Mouse (Mus musculus) thymus, postnatal 4 days (tissue): ENCODE measurements around the gene Lama2.
A peak's percentile ranks its signal among the peaks of the same experiment; 100 is the strongest.
"Not testable (repeated sequence)": the region's sequence is repeated elsewhere in the genome, so short reads cannot be mapped to it uniquely, and the experiment has no call there.

Experiments used
- DNase-seq: peaks from one replicate; pipeline ENCODE4 v3.0.0; 2021

The Lama2 gene

DNA sequence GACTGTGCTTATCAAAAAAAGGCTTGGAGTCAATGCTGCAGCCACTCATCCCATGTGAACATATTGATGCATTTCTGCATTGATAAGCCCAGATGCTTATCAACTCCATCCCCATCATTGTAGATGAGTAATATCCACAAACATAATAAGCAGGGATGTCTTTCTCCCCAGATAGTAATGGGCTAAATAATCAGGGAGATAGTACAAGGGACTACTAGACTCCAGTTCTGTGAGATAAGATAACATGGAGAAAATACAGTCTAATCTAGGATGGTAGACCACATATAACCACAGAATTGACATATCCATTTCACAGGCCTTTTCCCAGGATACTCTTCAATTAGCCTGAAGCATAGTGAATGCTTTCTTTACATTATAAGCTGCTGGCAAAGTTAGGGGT, 622.9 kb downstream of the Lama2 start:
- no peak for DNase-seq

GRCm38 (mm10) chr10:26995987-26996386, 623.6 kb downstream of the Lama2 start:
- no peak for DNase-seq

DNA sequence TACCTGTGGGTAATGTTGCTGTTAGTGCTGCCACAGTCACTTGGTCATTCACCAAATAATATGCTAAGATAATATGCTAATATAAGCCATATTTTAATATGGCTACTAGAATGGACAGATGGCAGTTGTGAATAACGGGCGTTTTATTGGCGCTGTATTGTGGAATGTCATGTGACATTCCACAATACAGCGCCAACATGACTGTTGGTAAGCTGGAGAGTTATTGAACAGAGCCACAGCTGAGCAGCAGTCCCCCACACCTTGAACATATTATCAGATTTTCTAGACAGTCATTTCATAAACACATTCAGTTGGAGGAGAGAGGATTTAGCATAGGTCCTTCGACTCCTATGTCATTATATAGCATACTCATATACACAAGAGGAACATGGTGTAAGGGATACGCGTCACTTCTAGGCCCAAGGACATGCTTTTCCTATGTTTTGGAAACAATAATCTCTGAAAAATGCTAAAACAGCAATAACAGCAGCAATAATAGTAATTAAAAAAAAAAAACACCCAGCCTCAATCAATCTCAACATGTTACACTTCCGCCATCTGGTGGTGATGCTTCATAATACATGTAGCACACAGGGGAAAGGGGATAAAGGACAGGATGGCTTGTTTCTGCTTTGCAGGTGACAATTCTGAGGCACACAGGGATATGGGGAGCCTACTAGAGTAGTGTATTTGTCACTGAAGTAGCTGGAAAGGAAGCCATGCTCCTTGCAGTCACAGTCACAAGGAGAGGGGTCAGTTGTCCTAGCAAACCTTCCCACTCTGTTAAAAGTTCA, 624.2 kb downstream of the Lama2 start:
- peak; percentile 65 for DNase-seq

DNA sequence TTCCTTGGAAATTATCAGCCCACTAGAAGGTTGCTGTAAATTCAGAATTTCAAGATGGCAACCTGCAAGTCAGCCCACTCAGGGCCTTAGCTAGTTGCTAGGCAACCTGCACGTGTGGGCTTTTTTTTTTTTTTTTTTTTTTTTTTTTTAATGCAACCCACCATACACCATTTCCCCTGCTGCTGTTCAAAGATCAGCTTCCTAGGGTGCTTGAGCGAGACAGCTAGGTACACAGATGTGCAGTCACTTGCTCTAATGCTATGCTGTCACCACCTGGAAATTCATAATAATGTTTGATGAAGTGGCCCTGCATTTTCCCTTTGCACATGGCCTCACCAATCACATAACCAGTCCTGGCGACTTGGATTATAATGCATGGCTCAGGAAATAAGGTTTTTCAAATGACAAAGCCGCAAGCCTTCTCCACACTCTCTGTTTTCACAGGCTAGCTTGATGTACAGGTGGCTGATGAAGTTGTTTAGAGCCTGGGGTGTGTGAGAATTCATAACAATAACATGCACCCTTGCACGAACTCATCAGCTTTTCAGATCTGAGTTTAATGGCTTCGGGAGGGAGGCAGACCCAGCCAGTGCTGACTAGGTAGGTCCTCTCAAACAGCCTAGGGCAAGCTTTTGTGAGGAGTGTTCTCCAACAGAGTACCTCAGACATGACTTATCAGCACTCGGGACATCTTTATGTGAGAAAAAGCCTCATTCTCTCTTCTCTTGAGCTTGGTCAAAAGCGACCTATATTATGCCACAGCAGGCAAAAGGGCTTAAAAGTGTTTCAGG, 625.4 kb downstream of the Lama2 start:
- DNase-seq: no peak

DNA sequence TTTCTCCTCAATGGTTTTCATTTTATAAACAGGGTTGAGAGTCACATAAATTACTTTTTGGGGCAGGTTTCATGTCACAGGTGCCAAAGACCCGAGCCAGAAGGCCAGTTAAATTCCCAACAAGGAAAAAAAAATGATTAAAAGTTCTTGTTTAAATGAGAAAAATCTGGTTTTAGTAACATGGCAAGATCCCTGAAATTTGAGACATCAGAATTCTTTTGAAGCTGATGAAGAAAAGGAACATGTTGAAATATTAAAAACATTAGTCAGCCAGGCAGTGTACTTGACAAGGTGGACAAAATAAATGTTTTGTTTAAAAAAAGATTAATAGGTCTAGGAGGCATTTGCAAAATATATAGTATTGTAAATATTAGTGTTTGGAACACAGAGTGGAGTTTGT, 634.1 kb downstream of the Lama2 start:
- DNase-seq: no peak

GRCm38 (mm10) chr10:26984082-26984481, 635.5 kb downstream of the Lama2 start:
- not testable (repeated sequence) for DNase-seq

DNA sequence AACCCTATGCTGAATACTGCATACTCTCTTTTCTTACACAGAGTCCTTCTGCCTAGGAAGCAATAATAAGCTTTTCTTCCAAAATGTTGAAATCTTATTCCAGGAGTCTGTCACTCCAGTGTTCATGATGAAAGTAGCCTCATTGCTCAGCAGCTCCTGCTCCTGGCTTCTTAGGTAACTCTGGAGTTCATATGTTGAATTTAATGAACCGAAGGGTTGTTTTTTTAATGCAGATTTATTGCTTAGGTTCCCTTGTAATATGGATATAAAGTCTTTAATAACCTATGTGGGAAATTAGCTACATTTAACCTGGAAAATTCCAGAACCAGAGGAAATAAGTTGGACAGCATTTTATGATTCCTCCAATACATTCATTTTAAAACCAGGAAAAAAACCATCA, 636.0 kb downstream of the Lama2 start:
- DNase-seq: no peak

DNA sequence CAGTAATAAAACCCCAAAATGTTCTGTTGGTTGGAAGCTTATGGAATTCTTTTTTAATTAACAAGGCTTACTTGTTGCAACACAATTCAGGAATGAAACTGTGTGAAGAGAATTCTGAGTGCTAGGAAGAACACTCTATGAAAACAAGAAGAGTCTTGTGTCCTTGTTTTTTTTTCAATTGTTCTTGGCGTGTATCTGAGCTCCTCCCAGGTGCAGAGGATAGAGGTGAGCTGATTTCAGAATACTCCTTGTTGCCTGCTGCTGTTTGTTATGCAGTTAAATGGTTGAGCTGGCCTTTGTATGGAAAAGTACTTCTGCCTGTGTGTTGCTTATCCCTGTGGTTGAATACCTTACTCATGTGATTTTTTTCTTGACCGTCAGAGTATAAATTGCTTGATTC, 636.9 kb downstream of the Lama2 start:
- DNase-seq: no peak

- no peak for DNase-seq
Measured at GRCm38 (mm10) chr10:26975372-26975771, 644.2 kb downstream of the Lama2 start.

DNA sequence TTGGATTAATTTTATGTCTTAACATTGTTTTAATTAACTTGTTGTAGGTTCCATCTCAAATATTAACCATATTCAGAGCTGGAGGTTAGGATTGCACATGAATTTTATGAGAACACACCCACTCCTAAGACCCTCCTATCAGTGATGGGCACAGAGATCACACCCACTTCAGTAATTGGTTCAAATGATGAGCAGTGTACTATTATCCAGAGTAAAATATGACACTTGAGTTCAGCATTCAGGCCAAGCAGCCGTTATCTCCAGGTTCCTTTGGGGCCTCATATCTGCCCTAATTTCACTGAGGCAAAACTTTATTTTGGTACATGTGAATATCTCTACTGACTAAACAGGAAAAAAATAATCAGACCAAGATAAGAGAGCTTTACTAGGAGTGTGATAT, 645.3 kb downstream of the Lama2 start:
- no peak for DNase-seq

DNA sequence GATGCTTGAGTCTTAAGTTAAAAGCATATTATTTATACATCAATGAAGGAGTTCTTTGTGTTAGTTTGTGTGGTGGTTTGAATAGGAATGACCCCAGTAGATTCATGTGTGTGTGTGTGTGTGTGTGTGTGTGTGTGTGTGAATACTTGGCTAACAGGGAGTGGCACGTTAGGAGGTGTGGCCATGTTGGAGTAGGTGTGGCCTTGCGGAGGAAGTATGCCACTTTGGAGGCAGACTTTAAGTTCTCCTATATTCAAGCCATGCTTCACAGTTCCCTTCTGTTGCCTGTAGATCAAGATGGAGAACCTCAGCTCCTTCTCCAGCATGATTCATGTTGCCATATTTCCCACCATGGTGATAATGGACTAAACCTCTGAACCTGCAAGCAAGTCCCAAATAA, 646.0 kb downstream of the Lama2 start:
- DNase-seq: no peak

GRCm38 (mm10) chr10:26958513-26958912, 661.0 kb downstream of the Lama2 start:
- no peak for DNase-seq

DNA sequence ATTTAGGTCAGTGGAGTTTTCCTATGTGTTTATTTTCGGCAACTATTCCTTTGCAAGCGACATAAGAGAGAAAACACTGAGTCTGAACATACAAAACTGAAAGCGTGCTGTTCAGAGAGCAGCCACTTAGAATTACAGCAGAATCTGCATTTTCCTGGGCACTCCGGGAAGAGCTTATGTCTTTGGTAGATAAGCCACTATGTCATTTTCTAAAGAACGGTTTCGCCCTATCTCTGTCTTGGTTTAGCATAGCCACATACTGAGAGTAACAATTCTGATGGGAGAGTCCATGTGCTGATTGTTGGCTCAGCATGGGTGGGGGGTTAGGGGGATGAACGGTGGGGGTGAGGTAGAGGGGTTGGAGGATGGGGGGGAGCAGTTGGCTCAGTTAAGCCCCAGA, 669.1 kb downstream of the Lama2 start:
- no peak for DNase-seq

DNA sequence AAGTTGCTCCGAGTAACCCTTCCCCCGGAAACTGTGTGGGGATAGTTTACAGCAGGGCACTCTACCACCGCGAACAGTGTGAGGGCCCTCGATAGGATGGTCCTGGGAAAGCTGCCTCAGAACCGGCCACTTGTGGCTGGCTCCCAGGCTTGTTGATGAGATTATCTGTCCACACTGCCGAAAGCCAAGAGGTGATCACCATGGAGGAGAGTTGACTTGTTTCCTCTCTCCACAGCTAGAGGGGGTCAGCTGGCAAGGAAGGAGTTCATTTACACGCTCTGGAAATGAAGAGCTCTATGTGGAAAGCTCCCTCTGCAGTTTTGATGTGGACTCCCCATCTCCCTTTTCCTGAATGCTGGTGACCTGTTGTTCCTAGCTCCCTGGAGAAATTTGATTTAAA, 669.9 kb downstream of the Lama2 start:
- DNase-seq: no peak

GRCm38 (mm10) chr10:26948331-26948730, 671.2 kb downstream of the Lama2 start:
- no peak for DNase-seq

DNA sequence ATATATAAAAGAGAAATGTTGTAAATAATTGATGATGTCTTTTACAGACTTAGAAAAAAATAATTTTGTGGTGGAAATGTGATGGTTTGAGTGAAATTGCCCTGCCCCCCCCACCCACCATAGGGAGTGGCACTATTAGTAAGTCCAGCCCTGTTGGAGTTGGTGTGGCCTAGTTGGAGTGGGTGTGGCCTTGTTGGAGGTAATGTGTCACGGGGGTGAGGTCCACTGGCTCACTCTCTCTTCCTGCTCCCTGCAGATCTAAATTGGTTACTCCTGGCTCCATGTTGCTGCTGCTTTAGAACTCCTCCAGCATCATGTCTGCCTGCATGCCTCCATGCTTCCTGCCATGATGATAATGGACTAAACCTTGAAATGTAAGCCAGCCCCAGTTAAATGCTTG, 680.0 kb downstream of the Lama2 start:
- no peak for DNase-seq

- not testable (repeated sequence) for DNase-seq
Measured at GRCm38 (mm10) chr10:26938464-26938863, 681.1 kb downstream of the Lama2 start.

GRCm38 (mm10) chr10:26936056-26936455, 683.5 kb downstream of the Lama2 start:
- not testable (repeated sequence) for DNase-seq
